Mouse (Mus musculus): ENCODE data around the gene Gpr142.

Gpr142 gene

GRCm38 (mm10) chr11:114798624-114799023 lies at the start of gene Gpr142:
Gene Gpr142, plus strand, starts transcription at chr11:114798924.
- DNase-seq (ENCODE audit: low spot score in 2 of 2) = no peak

GRCm38 (mm10) chr11:114764820-114765818 lies 33.6 kb upstream of the Gpr142 start, which contains the start of gene Kif19a:
Gene Kif19a, plus strand, starts transcription at chr11:114765388.
- DNase-seq (ENCODE audit: low spot score in 2 of 2) = no peak

GRCm38 (mm10) chr11:114769911-114770310 lies 28.8 kb upstream of the Gpr142 start:
- no peak for DNase-seq (ENCODE audit: low spot score in 2 of 2)

GRCm38 (mm10) chr11:114771896-114772295 lies 26.8 kb upstream of the Gpr142 start:
- no peak for DNase-seq (ENCODE audit: low spot score in 2 of 2)

GRCm38 (mm10) chr11:114780076-114780475 lies 18.6 kb upstream of the Gpr142 start:
- DNase-seq (ENCODE audit: low spot score in 2 of 2) = no peak

- no peak for DNase-seq (ENCODE audit: low spot score in 2 of 2)
Observed at GRCm38 (mm10) chr11:114785892-114786291, 12.8 kb upstream of the Gpr142 start.

GRCm38 (mm10) chr11:114786326-114786725 lies 12.4 kb upstream of the Gpr142 start:
- DNase-seq (ENCODE audit: low spot score in 2 of 2) = peak in 1 of 2 experiments; percentile 49

- no peak for DNase-seq (ENCODE audit: low spot score in 2 of 2)
Observed at GRCm38 (mm10) chr11:114787611-114788010, 11.1 kb upstream of the Gpr142 start.

GRCm38 (mm10) chr11:114789061-114789714 lies 9.5 kb upstream of the Gpr142 start:
- peak in 1 of 2 experiments; percentile 79 for DNase-seq (ENCODE audit: low spot score in 2 of 2)

- no peak for DNase-seq (ENCODE audit: low spot score in 2 of 2)
Observed at GRCm38 (mm10) chr11:114789716-114790115, 9.0 kb upstream of the Gpr142 start.

GRCm38 (mm10) chr11:114790171-114790570 lies 8.6 kb upstream of the Gpr142 start:
- DNase-seq (ENCODE audit: low spot score in 2 of 2) = no peak

- no peak for DNase-seq (ENCODE audit: low spot score in 2 of 2)
Observed at GRCm38 (mm10) chr11:114790841-114791240, 7.9 kb upstream of the Gpr142 start.

- DNase-seq (ENCODE audit: low spot score in 2 of 2) = peak in 1 of 2 experiments; percentile 40
Observed at GRCm38 (mm10) chr11:114791351-114791889, 7.3 kb upstream of the Gpr142 start.

GRCm38 (mm10) chr11:114791891-114792411 lies 6.8 kb upstream of the Gpr142 start:
- DNase-seq (ENCODE audit: low spot score in 2 of 2) = peak in 1 of 2 experiments; percentile 49

GRCm38 (mm10) chr11:114792931-114793494 lies 5.7 kb upstream of the Gpr142 start:
- no peak for DNase-seq (ENCODE audit: low spot score in 2 of 2)

GRCm38 (mm10) chr11:114793868-114794545 lies 4.7 kb upstream of the Gpr142 start:
- no peak for DNase-seq (ENCODE audit: low spot score in 2 of 2)

GRCm38 (mm10) chr11:114794691-114795090 lies 4.0 kb upstream of the Gpr142 start:
- no peak for DNase-seq (ENCODE audit: low spot score in 2 of 2)

- peak; percentile 88 to 96 for DNase-seq (ENCODE audit: low spot score in 2 of 2)
Observed at GRCm38 (mm10) chr11:114795231-114795746, 3.4 kb upstream of the Gpr142 start.

- DNase-seq (ENCODE audit: low spot score in 2 of 2) = peak in 1 of 2 experiments; percentile 53
Observed at GRCm38 (mm10) chr11:114795848-114796322, 2.8 kb upstream of the Gpr142 start, which contains the start of gene Btbd17. Gene Btbd17, minus strand, starts transcription at chr11:114795945.

GRCm38 (mm10) chr11:114797176-114797575 lies 1.5 kb upstream of the Gpr142 start:
- no peak for DNase-seq (ENCODE audit: low spot score in 2 of 2)

GRCm38 (mm10) chr11:114797981-114798380 lies 743 bp upstream of the Gpr142 start:
- no peak for DNase-seq (ENCODE audit: low spot score in 2 of 2)
